Mouse (Mus musculus) adrenal gland, postnatal 10 days (tissue): Measurements from ENCODE around the gene Med26. TPM values are rescaled to one million over a fixed set of nuclear protein-coding genes. Genes with fewer than 3 reads are reported as not detected.

Source experiments
- DNase-seq: peaks from one replicate; pipeline ENCODE4 v3.0.0; 2021; ENCODE audit warnings: mixed read lengths
- total RNA-seq, 2 experiments: library from RNA; stranded (reverse); gene quantifications; 2 replicates each; pipeline ENCODE4 v1.2.3; 2021

Gene Med26
- total RNA-seq, 2 experiments from 2014 or later, result 10.1 to 10.2 TPM

DNA sequence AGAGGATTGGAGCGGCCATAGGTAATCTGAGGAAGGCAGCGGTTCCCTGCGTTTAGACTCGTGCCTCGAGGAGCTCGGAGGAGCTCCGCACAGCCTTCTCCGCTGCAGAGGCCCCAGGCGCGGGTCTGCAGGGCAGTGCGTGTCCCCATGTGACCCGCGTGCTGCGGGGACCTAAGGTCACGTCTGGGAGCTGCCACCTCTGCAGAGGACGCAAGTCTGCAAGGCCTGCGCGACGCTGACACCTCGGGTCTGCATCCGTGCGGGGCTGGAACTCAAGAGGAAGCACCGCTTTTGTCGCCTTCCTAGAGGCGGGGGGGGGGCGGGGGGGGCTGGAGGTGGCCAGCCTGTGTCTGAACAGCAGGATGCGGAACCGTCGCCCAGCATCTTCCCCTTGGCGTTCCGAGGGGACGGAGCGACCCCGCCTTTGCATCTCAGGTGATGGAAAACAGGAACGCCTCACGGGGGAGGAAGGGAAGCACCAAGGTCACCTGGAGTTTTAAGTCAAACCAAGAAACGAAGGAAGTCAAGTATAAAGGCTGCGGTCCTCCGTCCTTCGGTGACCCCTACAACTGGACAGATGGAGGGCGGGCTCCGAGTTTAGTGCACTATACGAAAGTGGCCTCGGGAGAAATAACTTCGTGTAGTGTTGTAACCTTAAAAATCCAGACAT, 709 bp upstream of the Med26 start:
- DNase-seq, result no peak

GRCm38 (mm10) chr8:72547122-72547801, 808 bp downstream of the Med26 start:
- no peak for DNase-seq

- no peak for DNase-seq
Measured at GRCm38 (mm10) chr8:72539234-72539633, 8.8 kb downstream of the Med26 start.

- DNase-seq, result no peak
Measured at GRCm38 (mm10) chr8:72534888-72535287, 13.2 kb downstream of the Med26 start.

DNA sequence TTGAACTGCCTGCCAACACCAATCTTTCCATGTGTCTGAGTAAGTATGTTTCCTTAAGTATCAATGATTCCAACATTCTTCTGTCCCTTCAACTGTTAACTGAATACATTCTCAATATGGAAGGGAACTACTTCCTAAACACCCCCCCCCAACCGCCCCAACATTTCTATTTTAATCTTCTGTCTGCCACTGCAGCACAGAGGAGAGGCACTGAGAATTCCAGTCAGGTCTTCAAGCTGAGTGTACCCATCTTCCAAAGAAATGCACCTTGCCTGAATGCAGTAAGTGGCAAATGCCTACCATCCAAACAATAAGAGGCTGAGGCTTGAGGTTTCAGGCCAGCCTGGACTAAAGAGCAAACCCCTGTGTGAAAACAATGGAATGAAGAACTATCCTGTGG, 16.0 kb downstream of the Med26 start:
- no peak for DNase-seq

- no peak for DNase-seq
Measured at GRCm38 (mm10) chr8:72521888-72522287, 26.2 kb downstream of the Med26 start.

DNA sequence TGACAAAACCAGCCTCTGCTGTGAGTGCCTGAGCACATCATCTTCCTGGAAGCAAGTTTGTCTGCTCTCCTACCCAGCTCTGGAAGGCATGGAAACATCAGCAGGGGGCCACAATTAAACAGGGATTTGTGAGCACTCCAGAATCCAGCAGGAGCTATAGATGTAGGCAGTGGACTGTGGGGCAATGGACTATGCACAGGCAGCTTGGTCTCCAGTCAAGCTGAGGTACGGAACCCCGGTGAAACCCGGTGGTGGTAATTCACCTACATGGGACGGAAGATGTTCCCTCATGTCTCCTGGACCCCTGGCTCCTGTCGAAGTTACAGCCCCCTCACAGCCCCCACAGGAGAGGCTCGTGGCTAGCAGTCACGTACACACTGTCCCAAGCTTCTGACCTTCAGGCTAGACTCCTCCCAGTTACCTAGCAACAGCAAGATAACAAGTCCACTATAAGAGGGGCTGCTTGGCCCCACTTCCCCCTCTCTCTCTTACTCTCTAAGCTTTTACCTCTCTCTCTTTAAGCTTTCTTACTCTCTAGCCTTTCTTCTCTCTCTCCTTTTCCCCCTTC, 30.6 kb downstream of the Med26 start:
- no peak for DNase-seq

GRCm38 (mm10) chr8:72513158-72513557, 34.9 kb downstream of the Med26 start:
- DNase-seq, result no peak

DNA sequence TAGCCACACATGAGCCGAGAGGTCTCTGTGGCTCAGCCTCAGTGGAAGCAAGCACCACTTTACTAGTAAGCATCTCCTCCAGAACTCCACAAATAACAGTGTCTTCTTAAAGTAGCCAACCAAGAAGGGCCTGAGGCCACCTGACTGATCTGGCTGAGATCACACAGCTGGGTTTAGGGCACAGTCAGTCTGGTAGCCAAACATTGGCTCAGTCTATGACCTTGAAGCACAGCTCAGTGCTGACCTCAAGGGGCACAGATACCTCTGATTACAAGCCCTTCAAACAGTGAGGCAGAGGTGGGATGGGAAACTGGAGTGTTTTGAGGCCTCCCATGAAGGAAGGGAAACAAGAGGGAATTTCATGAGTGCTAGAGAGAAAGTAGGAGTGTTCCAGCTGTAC, 35.4 kb downstream of the Med26 start:
- DNase-seq, result no peak

GRCm38 (mm10) chr8:72507505-72507904, 40.6 kb downstream of the Med26 start:
- DNase-seq, result no peak

DNA sequence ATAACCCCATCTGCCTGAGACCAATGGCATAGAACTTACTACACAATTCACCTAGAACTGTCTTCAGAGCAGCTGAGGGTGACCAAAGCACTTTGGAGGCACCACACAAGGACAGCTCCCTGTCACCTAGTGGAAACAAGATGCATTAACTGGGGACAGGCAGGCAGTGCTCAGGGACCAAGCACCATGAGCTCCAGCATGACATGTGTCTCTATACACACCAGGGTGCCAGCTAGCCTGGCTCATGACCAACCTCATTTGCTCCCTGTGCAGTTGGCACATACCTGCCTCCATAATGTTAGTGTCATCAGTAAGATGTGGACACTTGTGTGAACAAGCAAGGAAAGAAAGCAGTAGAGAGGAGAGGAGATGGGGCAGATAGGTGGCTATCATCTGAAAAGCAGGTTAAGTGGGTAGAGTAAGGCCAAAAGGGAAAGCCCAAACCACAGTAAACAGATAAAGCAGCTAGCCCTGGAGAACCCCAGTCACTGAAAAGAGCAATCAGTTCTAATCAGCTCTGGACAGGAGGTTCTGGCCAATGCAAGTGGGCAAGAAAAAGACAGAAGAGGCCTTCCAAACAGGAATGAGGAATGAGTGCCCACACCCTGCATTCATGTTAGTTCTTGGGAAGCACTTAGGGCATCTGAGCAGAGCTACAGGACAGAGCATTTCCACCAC, 43.3 kb downstream of the Med26 start:
- no peak for DNase-seq

- DNase-seq, result no peak
Measured at GRCm38 (mm10) chr8:72504137-72504536, 43.9 kb downstream of the Med26 start.

DNA sequence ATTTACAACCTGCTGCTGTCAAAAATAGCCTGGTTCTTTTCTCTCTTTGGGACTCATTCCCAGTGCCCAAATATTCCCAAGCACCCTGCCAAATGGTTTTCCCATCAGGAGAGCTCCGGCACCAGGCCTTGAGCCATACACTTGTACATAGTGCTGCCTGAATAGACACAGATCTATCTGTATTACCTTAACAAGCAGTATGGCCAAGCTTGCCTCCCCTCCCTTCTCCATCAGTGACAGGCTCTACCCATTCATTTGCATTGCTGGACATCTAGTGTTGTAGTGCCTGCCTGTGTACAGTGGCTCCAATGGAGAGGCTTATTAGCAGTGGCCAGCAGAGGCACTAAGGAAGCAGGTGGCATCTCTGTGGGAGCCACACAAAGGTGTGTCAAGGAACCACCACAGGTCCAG, 47.5 kb downstream of the Med26 start:
- no peak for DNase-seq

DNA sequence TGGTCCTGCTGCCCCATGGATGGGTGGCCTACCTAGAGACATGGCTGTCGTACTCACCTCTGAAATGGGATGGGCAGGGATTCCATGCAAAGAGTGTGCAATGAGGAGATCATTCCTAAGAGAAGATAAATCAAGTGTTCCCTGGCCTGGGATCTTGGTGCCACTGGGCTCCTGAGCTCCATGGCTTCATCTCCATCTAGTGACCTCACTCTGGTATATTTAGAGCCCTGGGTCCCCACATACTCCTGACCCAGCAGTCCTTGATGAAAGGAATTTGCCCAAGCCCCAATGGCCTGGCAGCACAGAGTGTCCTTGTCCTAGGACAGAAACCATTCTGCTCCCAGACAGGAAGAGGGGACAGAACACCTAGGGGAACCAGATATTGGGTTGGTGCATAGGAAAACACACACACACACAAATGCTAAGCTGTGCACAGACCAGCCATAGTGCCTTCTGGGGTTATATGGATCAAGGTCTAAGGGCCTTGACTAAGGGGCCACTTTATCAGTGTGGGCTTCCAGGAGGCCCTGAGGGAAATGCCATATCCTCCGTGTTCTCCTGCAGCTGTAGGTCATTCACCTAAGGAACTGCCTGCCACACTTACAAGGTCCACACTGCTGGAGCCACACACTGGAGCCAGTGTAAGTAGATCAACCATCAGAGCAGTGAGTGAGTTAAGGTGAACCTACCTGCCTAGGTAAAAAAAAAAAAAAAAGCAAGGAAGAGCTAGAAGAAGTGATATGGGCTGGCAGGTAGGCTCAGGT, 48.4 kb downstream of the Med26 start:
- no peak for DNase-seq

- no peak for DNase-seq
Measured at GRCm38 (mm10) chr8:72498527-72498926, 49.5 kb downstream of the Med26 start.

- no peak for DNase-seq
Measured at GRCm38 (mm10) chr8:72497911-72498310, 50.2 kb downstream of the Med26 start.

DNA sequence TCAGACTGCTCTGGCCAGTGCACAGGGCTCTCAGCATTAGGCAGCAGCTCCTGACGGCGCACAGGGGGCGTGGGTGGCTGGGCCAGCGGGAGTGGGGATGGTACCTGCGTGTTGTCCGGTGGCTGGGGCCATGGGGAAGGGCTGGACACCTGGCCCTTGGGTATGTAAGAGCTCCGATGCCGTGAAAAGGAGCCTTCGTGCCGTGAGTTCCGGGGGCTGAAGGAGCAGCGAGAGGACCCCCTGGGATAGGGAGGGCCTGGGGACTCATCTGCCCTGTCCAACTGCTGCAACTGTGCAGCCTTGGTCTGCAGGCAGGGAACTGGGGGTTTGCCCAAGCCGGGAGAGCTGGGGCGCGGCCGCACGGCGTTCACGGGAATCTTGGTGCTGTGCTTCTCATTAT, 51.9 kb downstream of the Med26 start:
- DNase-seq, result no peak

DNA sequence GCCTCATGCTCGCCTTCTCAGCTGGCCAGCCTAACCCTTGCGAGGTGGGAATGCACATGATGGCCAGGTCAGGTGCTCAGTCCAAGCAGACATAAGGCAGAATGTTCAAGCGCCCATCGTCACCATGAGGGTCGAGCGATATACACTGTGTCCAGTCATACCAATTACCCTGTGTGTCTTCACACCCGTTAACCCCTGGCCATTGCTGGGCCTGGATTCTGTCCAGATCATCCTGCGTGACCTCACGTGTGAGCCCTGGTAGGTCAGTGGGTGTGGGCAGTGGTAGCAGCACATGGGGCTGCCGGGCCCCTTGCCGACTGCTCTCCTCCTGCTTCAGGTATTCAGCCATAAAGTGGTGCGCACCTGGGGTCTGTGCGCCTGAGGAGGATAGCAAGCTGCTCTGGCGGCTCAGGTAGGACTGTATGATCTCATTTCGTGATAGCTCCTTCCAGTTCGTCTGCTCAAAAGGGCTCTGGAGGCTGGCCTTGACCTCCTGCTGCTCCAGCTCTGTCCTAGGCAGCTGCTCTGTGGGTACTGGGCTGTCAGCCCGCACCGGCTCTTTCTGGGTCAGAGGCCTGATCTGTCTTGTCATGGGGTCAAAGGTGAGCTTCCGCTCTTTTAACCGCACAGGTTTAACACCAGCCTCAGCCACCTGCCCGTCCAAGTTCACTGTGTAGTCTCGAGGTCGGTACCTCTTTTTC, 52.5 kb downstream of the Med26 start:
- no peak for DNase-seq

DNA sequence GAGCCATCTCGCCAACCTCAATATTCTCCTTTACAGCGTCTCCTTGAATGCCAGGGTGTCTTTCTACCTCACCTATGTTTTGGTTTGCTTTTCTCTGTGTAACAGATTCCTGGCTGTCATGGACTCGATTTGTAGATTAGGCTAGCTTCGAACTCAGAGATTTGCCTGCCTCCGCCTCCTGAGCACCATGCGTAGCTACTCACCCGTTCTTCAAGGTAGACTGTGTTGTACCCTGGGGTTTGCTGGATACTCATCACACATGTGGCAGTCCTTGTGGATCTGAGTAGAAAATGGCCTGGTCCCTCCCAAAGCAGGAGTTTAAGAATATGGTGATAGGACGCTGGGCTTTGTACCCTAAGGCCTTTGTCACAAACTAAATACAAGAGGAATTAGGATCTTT, 54.7 kb downstream of the Med26 start:
- DNase-seq, result no peak

- DNase-seq, result peak; percentile 100
Measured at GRCm38 (mm10) chr8:72492622-72493081, 55.4 kb downstream of the Med26 start.
